Mouse (Mus musculus): ENCODE measurements at regions not wholly inside any gene's neighbourhood (a gene's known extent, or its start where the extent isn't known, plus 50 kb on each side); places are given as distances from the start of the nearest gene placed in this dataset.

DNA sequence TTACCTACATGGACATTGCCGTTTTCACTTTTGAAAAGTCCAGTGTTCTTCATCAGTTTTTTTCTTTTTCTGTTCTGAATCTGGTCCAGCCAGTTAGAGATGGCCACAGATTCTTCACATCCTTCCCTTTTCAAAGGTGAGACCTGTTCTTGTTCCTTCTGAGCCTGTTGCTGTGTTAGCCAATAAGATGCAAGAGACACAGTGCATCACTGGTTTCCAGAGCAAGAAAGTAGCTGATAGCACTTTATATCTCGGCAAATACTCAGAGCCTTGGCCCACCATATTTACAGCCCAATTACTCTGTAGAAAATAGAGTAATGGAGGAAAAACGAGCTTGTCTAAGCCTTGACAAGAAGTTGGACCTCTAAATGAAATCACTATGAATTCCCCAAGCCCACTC is 180.7 kb upstream of the Fbxl17 start:
- 82% methylated on average over 3 of the region's 3 CpGs for WGBS
- Histone ChIP-seq H3K4me1 (replicated peaks) (no peaks in the 10 kb centered on the region), H3K27ac (no peak overlapping the region), H3K27me3 (no peaks in the 10 kb centered on the region), H3K9me3 (no peaks in the 10 kb centered on the region), H3K4me2 (replicated peaks) (no peak overlapping the region), H3K4me3 (replicated peaks) (no peak overlapping the region), H3K36me3 (no peaks in the 10 kb centered on the region), H3K9ac (replicated peaks) (no peak overlapping the region)
- ATAC-seq: no peak

DNA sequence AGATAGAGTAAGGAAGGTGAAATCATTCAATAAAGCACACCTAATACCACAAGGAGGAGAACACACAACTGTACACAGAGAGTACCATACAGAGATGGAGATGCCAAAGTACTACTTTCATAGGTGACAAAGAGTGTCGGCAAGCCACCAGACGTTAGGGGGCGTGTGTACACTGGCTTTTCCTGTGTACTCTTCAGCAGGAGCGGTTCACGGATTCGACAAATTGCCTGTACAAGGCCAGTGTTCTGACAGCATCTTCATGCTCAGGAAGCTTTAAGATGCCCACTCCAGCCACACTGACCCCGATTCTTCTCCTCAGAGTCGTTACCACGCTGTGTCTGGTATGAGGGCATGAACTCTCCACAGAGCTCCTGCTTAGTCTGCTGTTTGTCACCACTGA is 179.5 kb upstream of the Fer start:
- H3K9me3 ChIP-seq: no peaks in the 10 kb centered on the region
- no peaks in the 10 kb centered on the region for H3K4me1 ChIP-seq (replicated peaks)
- no peak overlapping the region for H3K4me3 ChIP-seq (replicated peaks)
- no peaks in the 10 kb centered on the region for H3K36me3 ChIP-seq
- no peak overlapping the region for H3K9ac ChIP-seq (replicated peaks)
- ATAC-seq: no peak
- no peak overlapping the region for H3K27ac ChIP-seq
- WGBS: 77% methylated on average over 9 of the region's 9 CpGs
- H3K27me3 ChIP-seq: no peaks in the 10 kb centered on the region
- no peak overlapping the region for H3K4me2 ChIP-seq (replicated peaks)

DNA sequence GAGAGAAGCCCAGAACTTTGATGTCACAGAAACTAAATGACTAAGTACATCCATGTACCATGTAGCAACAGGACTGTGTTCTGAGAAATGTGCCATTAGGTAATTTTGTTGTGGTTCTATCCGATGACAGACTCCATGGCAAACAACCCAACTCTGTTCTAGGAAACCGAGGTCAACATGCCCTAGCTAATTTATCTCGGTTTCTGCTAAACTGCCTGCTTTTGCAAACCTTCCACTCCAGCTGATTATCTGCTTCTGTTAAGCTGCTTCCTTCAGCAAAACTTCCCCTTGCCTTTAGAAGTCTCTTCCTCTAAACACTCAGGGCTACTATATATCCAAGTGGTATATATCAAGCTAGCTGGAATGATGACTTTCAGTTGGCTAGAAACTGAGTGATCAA is 178.8 kb upstream of the Fer start:
- Histone ChIP-seq H3K4me1 (replicated peaks) (no peaks in the 10 kb centered on the region), H3K27me3 (no peaks in the 10 kb centered on the region), H3K4me3 (replicated peaks) (no peak overlapping the region), H3K9me3 (no peaks in the 10 kb centered on the region), H3K36me3 (no peaks in the 10 kb centered on the region), H3K4me2 (replicated peaks) (no peak overlapping the region), H3K9ac (replicated peaks) (no peak overlapping the region), H3K27ac (no peak overlapping the region)
- ATAC-seq: no peak
- 93% methylated on average over 3 of the region's 3 CpGs for WGBS

DNA sequence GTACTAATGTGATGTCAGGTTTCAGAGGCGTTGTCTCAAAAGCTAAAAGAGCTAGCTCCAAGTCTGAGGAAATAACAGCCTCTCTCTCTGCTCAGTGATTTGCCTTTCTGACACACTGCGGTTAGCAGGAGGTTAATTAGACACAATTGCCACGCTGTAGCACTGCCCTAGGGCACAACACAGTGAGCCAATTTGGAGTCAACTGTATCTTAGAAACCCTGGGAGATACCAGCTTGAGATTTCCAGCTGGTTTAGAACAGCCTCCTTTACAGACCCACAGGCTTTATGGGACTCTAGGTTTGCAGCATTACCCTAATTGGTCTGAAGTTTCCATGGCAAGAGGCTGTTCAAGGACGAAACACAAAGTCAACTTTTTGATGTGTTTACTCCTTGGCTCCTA is 176.9 kb upstream of the Fer start:
- H3K4me1 ChIP-seq (replicated peaks): no peaks in the 10 kb centered on the region
- H3K27me3 ChIP-seq: no peaks in the 10 kb centered on the region
- H3K9me3 ChIP-seq: no peaks in the 10 kb centered on the region
- ATAC-seq: 0 out of 2 replicates have a peak, but pooled peaks have one; percentile 58
- no peak overlapping the region for H3K27ac ChIP-seq
- no peak overlapping the region for H3K4me3 ChIP-seq (replicated peaks)
- H3K9ac ChIP-seq (replicated peaks): no peak overlapping the region
- 62% methylated on average over 4 of the region's 4 CpGs for WGBS
- H3K4me2 ChIP-seq (replicated peaks): no peak overlapping the region
- H3K36me3 ChIP-seq: no peaks in the 10 kb centered on the region

DNA sequence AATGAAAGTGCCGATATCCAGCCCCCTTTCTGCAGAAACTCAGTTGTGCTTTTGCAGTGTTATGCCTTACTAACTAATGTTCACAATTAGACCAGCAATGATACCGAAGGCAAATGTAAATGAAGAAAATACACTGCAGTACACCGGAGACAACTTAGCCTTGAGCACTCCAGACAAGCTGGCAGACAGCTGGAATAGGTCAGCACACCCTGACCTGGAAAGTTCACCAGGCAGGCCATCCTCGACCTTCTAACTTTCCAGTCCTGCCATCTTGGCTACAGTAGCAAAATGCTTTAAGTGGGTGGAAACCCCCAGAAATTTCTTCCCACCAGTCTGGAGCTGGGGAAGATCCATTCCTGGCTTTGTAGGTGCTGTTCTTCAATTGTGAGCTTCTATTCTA is 176.5 kb upstream of the Fer start:
- ATAC-seq: no peak
- no peak overlapping the region for H3K4me3 ChIP-seq (replicated peaks)
- no peak overlapping the region for H3K27ac ChIP-seq
- H3K9ac ChIP-seq (replicated peaks): no peak overlapping the region
- H3K4me2 ChIP-seq (replicated peaks): no peak overlapping the region
- no peaks in the 10 kb centered on the region for H3K9me3 ChIP-seq
- 81% methylated on average over 4 of the region's 4 CpGs for WGBS
- H3K4me1 ChIP-seq (replicated peaks): no peaks in the 10 kb centered on the region
- H3K27me3 ChIP-seq: no peaks in the 10 kb centered on the region
- H3K36me3 ChIP-seq: no peaks in the 10 kb centered on the region

DNA sequence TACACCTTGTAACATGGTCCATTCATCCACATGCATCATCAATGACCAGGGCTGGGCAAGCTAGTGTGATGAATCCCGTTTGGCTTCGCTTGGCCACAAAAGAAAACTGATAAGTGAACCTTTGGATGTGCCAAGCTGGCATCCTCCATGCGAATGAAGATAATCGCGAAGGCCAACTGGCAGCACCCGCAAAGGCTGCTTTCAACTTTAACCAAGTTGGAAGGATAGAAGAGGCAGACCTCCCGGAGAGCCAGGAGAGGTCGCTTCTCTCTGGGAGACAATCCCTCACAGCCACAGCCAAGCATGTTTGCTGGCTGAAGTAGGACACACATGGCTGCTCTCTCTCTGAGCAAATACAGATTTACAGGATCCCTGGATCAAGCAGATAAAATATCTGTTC is 173.6 kb upstream of the Fer start:
- no peak overlapping the region for H3K4me3 ChIP-seq (replicated peaks)
- WGBS: 84% methylated on average over 8 of the region's 8 CpGs

DNA sequence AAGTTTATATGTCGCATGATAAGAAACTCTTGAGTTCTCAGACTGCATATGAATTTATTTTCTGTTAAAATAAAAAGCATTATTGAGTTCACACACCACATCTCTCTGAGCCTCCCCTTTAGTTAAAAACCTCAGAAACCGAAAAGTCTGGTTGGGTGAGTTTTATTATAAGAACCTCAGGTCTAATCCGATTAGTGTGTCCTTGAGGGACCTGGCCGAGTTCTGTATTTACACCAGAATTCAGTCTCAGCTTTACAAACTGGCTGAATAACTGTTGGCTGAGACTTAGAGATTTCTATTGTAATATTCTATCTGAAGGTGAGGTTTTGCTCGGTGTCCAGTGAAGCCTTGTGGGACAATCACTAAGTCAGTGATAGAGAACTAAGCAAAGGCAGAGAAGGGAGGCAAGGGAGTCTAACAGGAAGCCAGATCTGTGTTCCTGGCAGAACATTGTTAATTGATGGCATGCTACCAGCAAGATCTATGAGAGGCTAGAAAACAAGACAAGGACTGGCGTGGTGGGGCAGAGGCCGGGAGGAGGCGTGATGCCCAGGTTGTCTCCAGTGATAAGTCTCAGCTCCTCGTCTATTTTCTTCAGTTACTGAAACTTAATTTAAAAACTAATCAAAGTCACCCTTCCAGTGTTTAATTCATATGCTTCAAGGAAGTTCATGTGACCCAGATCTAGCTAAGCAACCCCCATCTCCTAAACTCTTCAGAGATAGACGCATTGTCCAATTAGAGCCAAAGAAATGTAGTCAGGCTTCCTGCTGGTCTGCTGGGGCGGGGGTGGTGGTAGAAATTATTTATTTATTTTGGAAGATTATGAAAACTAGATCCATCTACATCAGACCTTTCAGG is 171.8 kb upstream of the Fer start:
- Histone ChIP-seq H3K9me3 (no peaks in the 10 kb centered on the region), H3K27me3 (no peaks in the 10 kb centered on the region), H3K4me2 (replicated peaks) (no peak overlapping the region), H3K4me3 (replicated peaks) (no peak overlapping the region), H3K27ac (no peak overlapping the region), H3K36me3 (no peaks in the 10 kb centered on the region), H3K9ac (replicated peaks) (no peak overlapping the region), H3K4me1 (replicated peaks) (no peaks in the 10 kb centered on the region)
- WGBS: 77% methylated on average over 11 of the region's 11 CpGs
- no peak for ATAC-seq

More for the DNA sequence above, 173.6 kb upstream of the Fer start:
- Histone ChIP-seq H3K9ac (replicated peaks) (no peak overlapping the region), H3K27ac (no peak overlapping the region), H3K4me1 (replicated peaks) (no peaks in the 10 kb centered on the region), H3K9me3 (no peaks in the 10 kb centered on the region), H3K4me2 (replicated peaks) (no peak overlapping the region), H3K27me3 (no peaks in the 10 kb centered on the region), H3K36me3 (no peaks in the 10 kb centered on the region)
- ATAC-seq: no peak

DNA sequence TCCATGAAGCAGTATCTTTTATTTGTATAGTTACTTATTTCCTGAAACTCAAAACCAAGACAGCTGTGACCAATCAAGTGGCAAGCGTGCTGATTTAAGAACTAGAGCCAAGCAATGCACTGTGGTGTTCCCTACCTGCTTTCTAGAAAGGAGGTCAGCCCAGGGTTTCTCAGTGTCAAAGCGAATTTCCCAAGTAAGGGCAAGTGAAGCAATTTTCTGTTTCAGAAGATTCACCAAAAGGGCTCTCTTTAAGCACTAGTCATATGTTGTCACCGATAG is 171.2 kb upstream of the Fer start:
- Histone ChIP-seq H3K4me2 (replicated peaks) (no peak overlapping the region), H3K27me3 (no peaks in the 10 kb centered on the region), H3K9ac (replicated peaks) (no peak overlapping the region), H3K9me3 (no peaks in the 10 kb centered on the region), H3K4me3 (replicated peaks) (no peak overlapping the region), H3K27ac (no peak overlapping the region), H3K36me3 (no peaks in the 10 kb centered on the region), H3K4me1 (replicated peaks) (no peaks in the 10 kb centered on the region)
- ATAC-seq: no peak
- 70% methylated on average over 3 of the region's 3 CpGs for WGBS

DNA sequence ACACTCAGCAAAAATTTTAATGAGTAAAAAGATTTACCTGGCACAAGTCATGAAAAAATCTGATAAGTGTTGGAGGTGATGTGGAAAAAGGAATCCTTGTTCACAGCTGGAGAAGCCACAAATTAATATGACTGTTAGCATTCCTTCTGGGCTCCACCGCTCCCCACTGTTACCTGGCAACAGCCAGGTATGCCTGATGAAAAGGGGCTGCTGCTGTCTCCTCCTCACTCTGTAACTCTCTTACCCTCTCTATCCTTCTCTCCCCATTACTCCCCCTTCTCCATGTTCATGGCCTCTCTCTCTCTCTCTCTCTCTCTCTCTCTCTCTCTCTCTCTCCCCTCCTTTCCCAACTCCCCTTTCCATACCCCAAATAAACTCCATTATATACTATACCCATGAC is 169.6 kb upstream of the Fer start:
- Histone ChIP-seq H3K4me1 (replicated peaks) (no peaks in the 10 kb centered on the region), H3K9me3 (no peaks in the 10 kb centered on the region), H3K27ac (no peak overlapping the region), H3K9ac (replicated peaks) (no peak overlapping the region), H3K36me3 (no peaks in the 10 kb centered on the region), H3K27me3 (no peaks in the 10 kb centered on the region), H3K4me2 (replicated peaks) (no peak overlapping the region), H3K4me3 (replicated peaks) (no peak overlapping the region)
- ATAC-seq: 0 out of 2 replicates have a peak, but pooled peaks have one; percentile 30
- WGBS: 85% methylated on average over 1 of the region's 1 CpGs

DNA sequence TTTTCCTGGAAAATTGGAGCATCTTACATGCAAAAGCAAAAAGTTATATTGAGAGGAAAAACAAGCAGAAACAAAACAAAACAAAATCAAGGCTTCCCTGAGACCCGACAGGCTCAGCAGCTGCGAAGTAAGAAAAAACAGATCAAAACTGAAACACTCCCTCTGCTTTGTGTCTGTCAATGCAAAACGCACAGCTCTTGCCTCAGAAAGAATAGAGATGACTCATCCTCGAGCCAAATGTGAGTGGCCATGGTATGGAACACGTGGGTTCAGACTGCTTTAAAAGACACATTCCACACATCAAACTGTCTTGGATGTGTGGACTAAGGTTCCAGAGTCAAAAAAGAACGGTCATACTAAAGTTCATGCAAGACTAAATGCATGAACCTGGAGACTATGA is 163.3 kb upstream of the Fer start:
- 90% methylated on average over 6 of the region's 6 CpGs for WGBS
- no peak overlapping the region for H3K27ac ChIP-seq
- H3K4me3 ChIP-seq (replicated peaks): no peak overlapping the region
- ATAC-seq: no peak
- H3K27me3 ChIP-seq: no peaks in the 10 kb centered on the region
- no peaks in the 10 kb centered on the region for H3K4me1 ChIP-seq (replicated peaks)
- H3K9ac ChIP-seq (replicated peaks): no peak overlapping the region
- H3K4me2 ChIP-seq (replicated peaks): no peak overlapping the region
- peaks cover 3% of the 10 kb centered on the region; the same call in 1 of the 2 replicates for H3K9me3 ChIP-seq
- H3K36me3 ChIP-seq: no peaks in the 10 kb centered on the region

DNA sequence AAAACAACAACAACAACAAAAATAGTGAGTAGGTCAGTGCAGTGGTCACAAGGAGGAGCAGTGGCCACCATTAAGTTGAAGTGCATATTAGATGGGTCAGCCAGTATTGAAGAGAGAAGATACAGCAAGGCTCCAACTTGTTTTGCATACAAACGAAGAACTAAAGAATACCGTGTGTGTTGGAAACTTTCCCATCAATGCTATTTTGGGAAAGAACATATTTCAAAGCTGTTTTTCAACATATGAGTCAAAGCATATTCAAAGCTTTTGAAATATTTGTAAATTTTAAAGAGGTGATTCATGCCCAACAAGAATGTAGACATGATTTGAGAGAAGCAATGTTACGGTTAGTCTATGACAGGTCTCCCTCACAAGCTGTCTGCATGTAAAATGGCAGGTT is 157.9 kb upstream of the Fer start:
- H3K9ac ChIP-seq (replicated peaks): no peak overlapping the region
- no peak overlapping the region for H3K4me3 ChIP-seq (replicated peaks)
- H3K4me1 ChIP-seq (replicated peaks): no peaks in the 10 kb centered on the region
- no peak overlapping the region for H3K4me2 ChIP-seq (replicated peaks)
- 93% methylated on average over 3 of the region's 3 CpGs for WGBS
- no peak overlapping the region for H3K27ac ChIP-seq
- H3K36me3 ChIP-seq: no peaks in the 10 kb centered on the region
- no peaks in the 10 kb centered on the region for H3K9me3 ChIP-seq
- no peaks in the 10 kb centered on the region for H3K27me3 ChIP-seq
- ATAC-seq: no peak

DNA sequence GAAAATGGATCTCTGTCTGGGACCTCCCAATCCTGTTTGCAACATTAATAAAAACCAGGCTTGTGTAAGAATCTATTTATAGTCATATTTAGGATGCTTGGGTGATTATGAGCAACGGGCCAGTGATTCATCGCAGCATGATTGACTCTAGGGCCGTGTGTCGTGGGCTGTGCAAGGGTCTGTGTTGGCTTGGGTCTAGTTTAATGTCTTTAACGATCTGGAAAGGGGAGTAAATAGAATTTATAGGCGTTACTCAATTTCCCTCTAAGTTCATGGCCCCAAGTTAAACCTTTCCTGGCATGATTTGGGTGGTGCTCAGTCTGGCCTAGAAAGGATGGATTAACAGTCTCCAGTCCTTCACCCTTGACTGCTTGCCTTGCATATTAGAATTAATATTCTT is 149.9 kb upstream of the Fer start:
- Histone ChIP-seq H3K27me3 (no peaks in the 10 kb centered on the region), H3K27ac (no peak overlapping the region), H3K4me3 (replicated peaks) (no peak overlapping the region), H3K36me3 (no peaks in the 10 kb centered on the region), H3K9ac (replicated peaks) (no peak overlapping the region), H3K4me1 (replicated peaks) (peaks cover 14% of the 10 kb centered on the region), H3K4me2 (replicated peaks) (no peak overlapping the region), H3K9me3 (no peaks in the 10 kb centered on the region)
- ATAC-seq: no peak
- WGBS: 80% methylated on average over 6 of the region's 6 CpGs

DNA sequence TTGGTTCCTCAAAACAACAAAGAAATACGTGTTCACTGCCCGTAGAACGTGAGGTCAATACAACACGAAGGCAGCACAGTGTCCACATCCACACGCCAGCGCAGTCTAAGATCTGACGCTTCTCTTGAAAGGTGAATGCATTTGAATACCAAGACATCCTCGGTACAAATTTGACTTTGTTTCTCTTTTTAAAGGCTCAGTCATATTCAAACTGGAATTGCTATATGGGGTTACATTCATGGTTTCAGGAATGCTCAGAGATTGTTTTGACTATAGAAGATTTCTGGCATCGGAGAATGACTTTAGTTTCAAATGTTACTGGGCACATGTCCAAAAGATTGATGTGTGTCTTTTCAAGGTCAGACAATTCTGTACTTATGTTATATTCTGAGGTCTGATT is 147.2 kb upstream of the Fer start:
- Histone ChIP-seq H3K36me3 (no peaks in the 10 kb centered on the region), H3K27ac (no peak overlapping the region), H3K4me1 (replicated peaks) (peaks cover 14% of the 10 kb centered on the region), H3K4me2 (replicated peaks) (no peak overlapping the region), H3K9ac (replicated peaks) (no peak overlapping the region), H3K27me3 (no peaks in the 10 kb centered on the region), H3K9me3 (no peaks in the 10 kb centered on the region), H3K4me3 (replicated peaks) (no peak overlapping the region)
- WGBS: 94% methylated on average over 9 of the region's 9 CpGs
- no peak for ATAC-seq
